Mouse (Mus musculus) thymus, postnatal 36 days (tissue): Measurements from ENCODE around the gene Cers3.
A peak's percentile ranks its signal among the peaks of the same experiment; 100 is the strongest.

Experiments used
- DNase-seq, 2 experiments: peaks; one replicate each; pipeline ENCODE4 v3.0.0; 2022; ENCODE audit warnings: mixed read lengths in 2 of 2

The Cers3 gene

DNA sequence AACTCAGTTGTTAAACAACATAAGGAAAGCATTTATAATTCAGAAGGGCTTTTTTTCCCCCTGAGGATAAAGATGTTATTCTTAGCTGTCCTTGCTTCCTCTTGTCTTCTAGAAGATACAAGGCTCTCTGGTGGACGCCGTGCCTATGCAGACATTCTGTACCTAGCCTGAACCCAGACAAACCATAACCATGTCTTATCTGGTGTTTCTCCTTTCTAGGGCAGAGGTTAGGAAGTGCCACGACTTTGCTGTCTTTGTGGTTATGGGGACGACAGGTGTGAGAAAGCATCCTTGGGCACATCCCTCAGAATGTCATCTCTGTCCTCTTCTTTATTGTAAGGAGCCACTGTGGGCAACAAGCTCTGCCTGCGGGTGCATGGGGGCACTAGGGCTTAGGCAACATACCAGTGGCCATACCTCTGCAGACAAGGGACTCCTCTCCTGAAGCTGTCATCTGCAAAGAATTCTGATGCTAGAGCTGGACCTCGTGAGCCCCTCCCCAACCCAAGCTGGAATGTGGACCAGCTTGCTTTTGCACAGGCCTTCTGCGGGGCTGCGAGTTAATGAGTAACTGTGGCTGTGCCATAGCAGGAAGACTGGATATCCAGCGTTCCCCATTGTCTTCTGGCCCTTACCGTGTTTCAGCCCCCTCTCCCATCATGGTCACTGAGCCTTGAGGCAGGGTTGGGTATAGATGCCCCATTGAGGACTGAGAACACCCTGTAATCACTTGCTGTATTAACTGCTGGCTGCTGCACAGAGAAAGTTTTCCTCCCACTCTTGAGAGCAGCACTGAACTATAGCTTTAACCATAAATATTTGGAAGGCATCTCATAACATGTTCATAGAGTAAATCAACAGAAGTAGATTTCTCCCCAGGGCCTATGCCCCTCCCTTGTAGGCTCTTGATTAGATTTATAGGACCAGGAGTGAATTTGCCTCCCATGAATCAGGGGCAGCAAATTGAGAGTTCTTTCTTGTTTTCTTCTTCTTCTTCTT is 36.9 kb downstream of the Cers3 start:
- DNase-seq: no peak

DNA sequence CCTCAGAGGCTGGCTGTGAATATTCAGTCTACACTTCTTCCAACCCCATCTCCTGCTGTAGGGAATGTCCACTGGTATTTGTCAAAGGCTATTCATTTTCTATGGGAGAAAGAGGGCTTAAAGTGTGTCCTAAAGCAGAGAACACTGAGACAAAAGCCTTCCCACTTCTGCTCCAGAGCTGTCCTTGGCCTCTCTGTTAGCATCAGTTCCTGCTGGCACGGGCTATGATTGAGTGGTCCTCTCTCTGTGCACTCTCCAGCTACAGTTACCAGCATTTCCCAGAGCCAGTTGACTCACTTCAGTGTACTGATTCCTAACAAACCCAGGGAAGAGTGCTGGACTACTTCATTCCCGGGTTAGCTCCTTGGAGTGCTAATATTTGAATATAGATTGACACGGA is 43.2 kb downstream of the Cers3 start:
- no peak for DNase-seq

DNA sequence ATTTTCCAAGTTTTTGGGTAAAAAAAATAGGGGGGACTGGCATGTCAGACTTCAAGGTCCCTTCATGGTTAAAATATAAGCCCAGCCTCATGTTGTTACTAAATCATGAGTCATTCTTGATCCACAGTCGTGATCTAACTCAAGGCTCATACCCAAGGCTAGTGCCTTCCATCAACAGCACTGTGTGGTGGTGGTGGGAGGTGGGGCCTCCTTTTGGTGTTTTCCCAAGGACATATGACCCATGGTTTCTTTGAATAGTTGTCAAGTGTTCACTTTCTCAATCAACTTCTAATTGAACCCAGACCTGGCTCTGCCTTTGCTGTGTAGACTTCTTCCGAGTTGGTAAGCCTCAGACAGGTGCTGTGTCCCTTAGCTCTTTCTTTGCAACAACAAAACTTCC is 44.5 kb downstream of the Cers3 start:
- DNase-seq: no peak

DNA sequence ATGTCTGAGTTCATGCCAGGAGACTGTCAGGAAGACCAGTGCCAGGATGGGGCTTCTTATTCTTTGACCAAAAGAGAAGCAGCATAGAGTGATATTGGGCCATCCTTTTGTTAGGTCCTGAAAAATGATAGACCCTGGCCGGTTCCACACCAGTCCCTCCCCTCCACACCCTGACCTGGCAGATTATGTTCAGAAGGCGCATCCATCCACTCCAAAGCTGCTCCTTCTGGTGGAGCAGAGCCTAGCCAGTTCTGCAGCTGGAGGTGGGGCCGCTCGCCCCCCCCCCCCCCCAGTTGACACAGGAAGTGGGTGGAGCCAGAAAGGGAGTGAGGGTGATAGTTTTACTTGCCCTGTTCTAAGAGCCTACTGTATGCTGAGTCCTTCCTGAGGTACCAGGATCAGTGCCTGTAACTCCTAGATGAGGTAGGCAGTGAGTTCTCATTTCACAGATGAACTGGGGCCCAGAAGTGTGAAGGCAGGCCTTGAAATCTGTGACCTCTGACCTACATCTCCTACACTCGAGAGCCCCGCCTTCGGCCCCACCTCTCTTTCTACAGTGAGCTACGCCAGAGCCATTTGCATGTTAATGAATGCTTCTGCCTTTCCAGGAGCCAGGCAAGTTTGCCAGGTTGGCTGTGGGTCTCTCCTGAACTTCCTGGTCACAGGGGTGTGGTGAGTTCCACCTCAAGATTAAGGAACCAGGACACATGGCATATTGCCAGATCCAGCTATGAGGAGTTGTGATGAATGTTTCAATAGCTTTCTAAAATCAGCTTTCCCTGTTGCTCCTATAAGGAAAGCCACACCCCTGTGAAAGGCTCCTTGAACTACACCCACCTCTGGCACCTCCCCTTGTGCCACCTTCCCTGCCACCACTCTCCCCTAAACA is 46.8 kb downstream of the Cers3 start:
- DNase-seq: peak in 1 of 2 experiments; percentile 2

DNA sequence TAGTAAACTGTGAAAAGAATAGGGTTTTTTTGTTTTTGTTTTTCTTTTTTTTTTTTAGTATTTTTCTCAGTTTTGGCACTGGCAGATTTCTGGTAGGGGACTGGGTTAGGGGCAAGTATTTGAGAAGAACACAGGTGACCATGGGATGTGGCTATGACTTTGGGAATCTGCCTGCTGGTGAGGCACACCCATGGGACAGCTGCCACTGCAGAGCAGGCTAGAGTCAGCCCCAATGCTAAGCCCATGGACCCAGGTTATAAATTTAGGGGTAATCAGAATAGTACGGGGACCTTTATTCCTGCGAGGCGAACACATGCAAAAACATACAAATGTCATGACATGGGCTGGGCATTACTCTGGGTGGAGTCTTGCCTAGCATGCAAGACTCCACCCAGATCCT is 47.7 kb downstream of the Cers3 start:
- DNase-seq: no peak

DNA sequence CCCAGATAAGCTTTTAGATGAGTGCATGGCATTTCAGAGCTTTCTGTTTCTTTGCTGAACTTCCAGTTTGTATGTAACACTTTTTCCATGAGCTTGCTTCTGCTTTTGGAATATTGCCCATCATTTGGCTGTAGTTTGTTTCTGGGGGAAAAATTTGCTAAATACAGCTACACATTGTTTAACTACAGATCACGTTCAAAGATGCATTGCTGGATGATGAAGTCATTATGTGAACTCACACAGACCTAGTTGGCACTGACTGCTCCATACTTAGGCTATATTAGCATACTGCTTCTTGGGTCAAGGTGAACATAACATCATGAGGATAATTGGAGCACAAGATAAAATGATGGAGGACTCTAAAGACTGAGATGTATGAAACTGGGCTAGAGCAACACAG is 53.6 kb downstream of the Cers3 start:
- no peak for DNase-seq

DNA sequence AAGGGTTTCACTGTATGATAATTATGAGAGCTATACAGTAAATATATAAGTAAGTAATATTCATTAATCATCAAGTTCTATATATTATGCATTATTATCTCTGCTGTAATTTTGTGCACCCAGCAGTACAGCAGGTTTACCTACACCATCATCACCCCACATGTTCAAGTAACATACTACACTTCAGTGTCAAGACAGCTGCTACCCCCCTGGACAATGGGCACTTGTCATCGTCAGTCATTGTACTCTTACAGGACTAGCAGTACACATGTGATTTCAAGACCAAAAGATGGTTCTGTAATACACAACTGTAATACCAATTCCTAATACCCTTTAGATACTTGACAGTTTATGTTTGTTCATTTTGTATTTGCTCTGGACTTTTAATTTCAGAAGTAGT is 54.0 kb downstream of the Cers3 start:
- DNase-seq: no peak

DNA sequence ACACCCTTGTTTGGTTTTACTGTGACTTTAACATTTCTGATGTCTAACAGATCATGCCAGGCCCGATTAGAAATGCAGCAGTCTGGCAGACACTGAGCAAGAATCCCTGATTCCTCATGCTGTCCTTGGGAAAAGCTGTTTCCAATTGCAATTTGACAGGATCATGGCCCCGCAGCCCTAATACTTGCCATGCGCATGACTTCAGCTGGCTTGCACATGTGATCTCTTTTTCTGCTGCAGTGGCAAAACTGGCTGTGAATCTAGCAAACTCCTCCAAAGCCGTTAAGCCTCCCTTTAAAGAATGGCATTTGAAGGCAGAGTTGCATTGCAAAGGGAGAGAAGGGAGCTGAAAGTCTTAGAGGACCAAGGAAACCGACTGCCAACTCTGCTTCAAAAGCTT is 55.5 kb downstream of the Cers3 start:
- no peak for DNase-seq

DNA sequence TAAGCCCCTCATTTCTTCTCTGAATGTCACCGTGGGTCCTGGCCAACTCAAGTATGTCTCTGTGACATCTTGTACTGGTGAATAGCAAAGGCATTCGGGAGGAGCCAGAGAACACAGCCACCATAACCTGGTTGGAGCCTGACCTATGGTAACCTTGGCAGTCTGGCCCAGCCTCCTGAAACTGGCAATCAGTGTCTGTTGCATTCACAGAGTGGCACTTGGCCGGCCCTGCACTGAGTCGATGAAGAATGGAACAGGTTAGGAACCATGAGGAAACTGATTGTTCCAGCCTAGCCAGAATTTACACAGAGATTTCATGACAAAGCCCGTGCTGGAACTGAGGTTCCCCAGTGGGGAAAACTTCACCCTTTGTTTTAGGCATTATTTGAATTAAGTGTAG is 57.5 kb downstream of the Cers3 start:
- DNase-seq: no peak

DNA sequence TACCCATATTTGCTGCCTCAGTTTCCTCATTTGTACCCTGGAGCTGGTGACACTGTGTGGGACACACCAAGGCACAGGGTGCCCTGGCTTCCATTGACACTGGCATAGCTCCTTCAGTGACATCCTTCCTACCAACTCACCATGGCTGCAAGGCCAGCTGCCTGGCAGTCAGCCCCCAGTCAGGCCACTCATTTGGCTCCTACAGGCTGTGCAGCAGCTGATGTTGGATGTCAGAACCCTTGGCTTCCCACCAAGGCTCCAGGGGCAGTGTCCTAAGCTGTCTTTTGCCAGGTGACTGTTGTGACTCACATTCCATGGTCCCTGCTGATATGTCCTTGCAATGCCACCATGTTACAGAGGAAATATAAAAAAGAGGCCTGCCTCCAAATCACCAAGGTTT is 58.5 kb downstream of the Cers3 start:
- DNase-seq: no peak

DNA sequence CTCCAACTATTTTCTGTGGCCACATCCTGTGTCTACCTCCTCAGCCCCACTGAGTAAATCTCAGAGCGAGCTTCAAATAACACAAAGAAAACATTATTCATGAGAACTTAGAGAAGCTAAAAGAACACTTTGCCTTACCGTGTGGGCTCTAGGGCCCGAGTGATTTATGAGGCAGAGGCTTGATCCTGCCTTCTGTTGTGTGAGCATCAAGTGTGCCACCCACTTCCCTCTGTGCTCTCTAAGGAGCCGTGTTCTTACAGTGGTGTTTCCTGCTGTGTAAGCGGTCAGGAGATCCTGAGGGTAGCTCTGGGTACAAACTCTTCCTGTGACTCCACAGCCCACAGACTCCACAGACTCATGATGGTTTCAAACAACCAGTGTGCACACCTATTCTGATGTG is 60.5 kb downstream of the Cers3 start:
- DNase-seq: no peak

DNA sequence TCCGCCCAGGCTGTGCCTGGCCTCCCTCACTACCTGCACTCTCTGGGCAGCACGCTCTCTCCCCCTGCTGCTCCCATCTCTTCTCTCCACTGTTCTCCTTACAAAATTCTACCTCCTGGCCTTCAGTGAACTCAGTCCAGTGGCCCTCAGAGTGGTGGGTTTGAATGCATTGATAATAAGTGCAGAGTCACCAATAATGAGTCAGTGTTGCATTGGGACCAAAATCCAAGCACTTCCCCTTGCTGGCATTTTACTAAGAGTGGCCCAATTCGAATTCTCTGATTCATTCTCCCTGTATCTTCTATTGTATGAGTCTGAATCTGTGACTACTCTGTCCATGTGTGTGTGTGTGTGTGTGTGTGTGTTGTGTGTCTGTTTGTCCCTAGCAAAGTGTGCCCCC is 63.5 kb downstream of the Cers3 start:
- DNase-seq: no peak

DNA sequence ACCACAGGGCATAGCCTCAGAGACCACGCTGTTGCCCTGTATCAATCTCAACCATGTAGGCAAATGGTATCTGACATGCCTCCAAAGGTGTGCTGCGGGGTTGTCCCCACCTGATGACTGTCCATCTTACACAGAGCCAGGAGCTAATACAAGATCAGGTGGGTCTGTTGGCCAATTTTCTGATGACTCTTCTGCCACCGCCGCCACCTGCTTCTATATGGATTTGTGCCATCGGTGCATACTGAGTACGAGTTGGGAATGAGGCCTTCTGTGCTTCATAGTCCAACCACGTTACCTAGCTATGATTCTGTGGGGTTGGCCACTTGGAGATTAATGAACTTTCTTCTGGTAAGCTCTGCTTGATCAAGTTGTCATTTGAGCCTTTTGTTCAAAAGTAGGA is 67.1 kb downstream of the Cers3 start:
- DNase-seq: no peak

DNA sequence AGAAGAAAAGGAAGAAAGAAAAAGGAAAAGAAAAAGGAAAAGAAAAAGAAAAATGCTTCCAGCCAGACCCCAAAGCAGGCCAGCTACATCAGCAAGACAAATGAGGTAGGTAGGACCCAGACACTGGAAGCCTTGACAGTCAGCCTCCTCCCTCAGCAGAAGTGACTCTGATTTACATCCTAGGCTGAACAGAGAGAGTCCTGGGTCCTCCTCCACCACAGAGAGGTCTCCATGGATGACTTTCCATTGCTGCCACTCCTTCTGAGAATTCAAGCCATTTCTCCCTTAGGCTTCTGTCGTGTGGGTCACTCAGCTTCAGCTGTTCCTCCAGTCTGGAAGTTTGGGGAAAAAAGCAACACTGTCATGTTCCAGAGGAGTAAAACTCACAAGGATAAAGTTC is 68.0 kb downstream of the Cers3 start:
- no peak for DNase-seq

DNA sequence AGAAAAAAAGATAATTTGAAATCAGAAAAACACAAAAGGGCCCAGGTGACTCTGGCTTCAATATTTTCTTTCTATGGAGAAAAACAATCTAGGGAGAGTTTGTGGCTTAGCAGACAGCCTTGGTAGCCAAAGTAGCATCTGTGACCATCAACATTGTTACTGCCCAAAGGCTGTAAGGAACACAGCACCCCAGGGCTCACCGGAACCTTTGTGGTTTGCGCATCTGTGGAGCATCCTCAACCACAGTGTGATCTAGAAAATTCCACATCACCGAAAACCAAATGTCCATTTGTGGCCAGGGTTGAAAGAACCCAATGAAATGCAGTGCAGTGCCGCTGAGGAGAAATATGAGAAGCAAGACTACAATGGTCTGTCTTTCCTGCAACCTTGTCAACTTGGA is 69.0 kb downstream of the Cers3 start:
- DNase-seq: no peak

DNA sequence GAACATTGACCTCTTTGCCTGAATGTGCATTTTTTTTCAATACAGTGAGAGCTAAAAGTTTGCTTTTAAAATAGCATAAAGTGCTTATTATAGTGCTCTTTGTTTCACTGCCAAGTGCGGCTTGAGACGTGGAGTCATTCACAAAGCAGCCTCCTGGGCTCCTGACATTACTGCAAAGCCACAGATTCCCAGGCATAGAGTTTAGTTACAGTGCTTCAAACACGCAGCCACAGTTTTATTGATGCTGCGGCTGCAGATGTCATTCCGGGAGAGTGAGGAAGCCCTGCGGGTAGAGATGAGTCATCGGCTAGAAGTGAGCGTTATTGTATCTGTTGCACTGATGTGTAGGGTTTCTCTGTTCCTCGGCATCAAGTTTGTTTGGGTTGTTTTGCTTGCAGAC is 69.4 kb downstream of the Cers3 start:
- no peak for DNase-seq

DNA sequence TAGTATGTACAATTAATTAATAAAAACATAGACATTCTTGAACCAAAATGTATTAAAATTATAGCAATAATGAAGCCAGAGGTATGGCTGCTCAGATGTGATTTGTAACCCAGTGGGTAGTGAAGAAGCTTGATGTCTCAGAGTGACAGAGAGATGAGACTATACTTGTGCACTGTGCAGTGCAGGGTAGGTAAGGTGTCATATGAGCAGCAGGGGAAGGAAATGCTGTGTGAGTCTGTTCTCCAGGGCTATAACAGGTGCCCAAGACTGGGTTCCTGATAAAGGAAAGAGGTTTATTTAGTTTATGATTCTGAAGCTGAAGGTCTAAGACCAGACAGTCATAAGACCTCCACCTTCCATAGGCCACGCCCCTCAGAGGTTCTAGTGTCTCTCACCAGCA is 69.9 kb downstream of the Cers3 start:
- no peak for DNase-seq

DNA sequence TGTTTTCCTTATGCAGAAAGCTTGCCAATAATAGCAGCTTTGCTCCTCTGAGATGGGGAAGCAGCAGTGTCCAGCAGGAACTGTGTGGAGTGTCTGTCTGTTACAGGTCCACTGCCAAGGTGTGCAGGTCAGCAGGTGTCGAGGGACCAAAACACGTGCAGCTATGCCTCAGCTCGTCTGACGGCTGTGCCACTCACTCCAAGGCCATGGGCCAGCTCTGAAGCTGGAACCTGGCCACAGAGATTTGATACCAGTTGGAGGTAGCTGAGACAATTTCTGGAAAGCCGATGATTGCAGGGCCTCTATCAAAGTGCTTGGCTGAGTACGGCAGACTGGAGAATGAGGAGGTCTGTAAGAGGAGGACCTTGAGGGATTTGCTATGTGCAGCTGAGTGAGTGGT is 72.2 kb downstream of the Cers3 start:
- DNase-seq: no peak

DNA sequence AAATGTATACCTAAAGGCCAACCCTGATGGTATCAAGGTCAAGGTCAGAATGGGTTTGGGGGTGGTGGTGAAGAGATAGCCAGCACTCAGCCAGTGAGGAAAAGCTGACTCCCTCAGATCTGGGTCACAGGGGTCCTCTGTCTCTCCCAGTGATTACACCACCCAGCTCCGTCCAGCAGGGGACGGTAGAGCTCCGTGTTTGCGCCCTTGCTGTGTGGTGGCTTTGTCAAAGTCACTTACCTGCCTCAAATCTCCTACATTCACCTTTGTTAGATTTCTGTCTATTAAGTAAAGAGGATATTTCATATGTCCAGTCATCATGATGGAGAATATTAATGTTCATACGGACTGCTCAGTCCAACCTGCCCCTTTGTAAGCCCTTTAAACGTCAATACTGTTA is 76.7 kb downstream of the Cers3 start:
- peak; percentile 69 to 78 for DNase-seq

DNA sequence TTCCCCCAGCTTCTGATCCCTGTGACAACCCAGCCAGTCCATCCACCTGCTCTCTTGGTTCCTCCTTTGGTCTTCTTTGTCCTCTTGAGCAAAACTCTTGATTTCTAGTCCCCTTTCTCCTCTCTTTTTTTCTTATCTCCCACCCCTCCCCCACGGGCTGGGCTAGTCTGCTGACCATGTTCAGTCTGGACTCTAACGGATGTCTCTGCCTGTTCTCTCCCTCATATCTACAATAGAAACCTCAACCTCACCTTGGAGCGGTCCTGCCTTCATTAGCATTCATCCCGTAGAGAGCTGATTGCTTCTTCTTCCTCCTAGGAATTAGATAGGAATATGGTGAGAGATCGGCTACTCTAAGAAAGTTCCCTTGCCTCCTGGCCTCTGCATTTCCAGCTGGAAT is 87.5 kb downstream of the Cers3 start:
- no peak for DNase-seq

DNA sequence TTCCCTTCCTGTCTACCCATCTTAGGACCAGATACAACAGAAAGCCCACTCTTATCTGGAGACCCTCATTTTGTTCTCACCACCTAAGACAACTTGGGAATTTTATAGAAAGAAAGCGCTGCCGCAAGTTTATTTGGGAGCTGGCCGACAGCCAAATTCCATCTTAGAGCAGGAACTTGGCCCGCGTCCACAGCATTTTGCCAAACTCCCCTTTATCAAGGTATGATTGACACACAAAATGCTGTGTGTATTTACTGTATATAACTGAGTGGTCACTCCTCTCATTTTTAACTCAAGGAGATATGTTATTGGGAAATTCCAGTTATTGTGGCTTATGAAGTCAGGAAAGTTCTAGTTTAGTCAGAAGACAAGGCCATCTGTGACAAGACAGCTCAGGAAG is 88.0 kb downstream of the Cers3 start:
- DNase-seq: no peak

DNA sequence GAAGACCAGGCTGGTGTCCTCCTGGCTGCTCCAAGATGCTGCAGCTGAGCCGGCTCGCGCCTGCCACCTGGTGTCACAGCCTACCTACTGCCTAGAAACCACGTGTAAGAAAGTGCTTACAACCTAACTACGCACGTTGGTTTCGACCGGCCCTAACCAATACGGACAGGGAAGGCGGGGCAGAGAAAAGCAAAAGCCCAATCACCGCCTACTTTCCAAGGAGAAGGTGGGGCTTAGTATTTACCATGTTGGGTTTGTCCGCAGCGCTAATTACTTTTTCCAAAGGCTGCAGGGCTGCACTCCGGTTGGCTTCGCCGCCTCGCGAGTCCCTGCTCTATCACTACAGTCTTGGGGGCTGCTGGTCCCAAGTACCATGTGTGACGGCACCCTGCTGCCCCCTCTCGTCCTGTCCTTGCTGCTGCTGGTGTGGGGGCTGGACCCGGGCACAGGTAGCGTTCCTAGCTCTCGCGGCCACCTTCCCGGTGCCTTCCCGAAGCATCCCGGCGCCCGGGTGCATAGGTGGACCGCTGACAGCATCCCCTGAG is 96.2 kb downstream of the Cers3 start, which contains the start of gene Adamts17:
Gene Adamts17 (plus strand): TSS at position 273 of the 545 bp plus-strand sequence.
- DNase-seq: peak; percentile 90 to 92

DNA sequence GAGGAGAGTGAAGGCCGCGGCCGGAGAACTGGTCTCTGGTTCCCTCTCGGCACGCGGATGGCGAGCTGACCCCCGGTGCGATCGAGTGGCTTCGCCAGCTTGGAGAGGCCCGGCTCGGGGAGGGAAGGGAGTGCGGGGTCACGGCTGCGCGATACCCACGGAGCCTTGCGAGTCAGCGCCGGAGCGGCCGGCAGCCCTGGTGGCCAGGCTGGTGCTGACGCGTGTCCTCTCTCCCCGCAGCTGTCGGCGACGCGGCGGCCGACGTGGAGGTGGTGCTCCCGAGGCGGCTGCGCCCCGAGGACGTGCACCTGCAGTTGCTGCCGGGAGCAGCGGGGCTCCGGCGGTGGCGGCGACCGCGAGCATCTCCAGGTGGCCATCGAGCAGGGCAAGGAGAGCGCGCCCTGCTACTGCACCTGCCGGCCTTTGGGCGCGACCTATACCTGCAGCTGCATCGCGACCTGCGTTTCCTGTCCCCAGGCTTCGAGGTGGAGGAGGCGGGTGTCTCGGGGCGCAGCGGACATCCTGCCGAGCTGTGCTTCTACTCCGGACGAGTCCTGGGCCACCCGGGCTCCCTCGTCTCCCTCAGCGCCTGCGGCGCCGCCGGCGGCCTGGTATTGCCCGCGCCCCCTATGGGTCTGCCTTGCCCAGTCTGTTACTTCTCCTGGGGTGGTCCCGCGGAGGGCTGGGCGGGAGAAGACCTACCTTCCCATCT is 96.9 kb downstream of the Cers3 start:
- peak; percentile 79 to 89 for DNase-seq
